Mouse (Mus musculus) kidney, adult 2 months (tissue): Measurements from ENCODE around the gene Gh.

Experiments
- CTCF ChIP-seq: fragments of 200-500 bp; conservative IDR thresholded peaks from 2 replicates; pipeline ENCODE4 v1.5.1; 2011; ENCODE audit warnings: low read depth, mild to moderate bottlenecking, control low read depth, low read length, moderate library complexity, mixed read lengths; ENCODE audit not compliant: insufficient read depth, insufficient read length
- POLR2A ChIP-seq: fragments of 200-500 bp; IDR thresholded peaks from one replicate; pipeline ENCODE4 v1.6.1; 2011; ENCODE audit warnings: low read depth, low read length, control low read depth

DNA sequence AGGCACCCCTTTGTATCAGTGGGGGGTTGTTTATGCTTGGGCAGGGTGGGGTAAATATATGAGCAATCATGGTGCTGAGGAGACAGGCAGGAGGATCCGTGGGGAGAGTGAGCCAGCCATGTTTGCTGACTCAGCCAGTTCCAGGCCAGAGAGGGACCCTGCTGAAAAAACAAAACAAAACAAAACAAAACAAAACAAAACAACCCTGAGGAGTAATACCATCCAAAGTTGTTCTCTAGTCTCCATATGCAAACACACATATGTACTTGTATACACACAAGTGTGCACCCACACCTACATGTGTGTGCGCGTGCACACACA lies 4.4 kb upstream of the Gh start:
- no peak for TF ChIP-seq POLR2A
- TF ChIP-seq CTCF = no peak
